Mouse (Mus musculus) A20 (cell line): ENCODE data around the gene Npas4.

Experiments
- DNase-seq: peaks from one replicate; pipeline ENCODE4 v3.0.0-alpha.2; 2011; ENCODE audit warnings: low read depth, low spot score

The Npas4 gene

DNA sequence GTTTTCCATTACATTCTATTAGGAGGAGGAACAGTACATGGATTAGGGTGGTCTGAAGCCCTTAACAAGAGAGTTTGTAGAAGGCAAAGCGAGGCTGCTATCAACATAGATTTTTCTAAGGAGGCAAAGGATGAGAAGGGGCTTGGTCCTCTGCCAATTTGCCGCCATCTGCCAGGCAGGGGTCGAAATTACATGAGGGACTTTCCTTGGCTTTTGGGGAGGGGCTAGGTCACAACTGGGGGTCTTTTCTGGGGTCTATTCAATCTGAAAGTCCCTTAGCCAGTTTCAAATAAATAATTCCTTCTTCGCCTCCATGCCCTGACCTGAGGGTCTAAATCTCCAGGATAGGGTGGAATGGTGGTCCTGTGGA is at the start of gene Npas4:
Gene Npas4 (minus strand): TSS at position 61 of the 370 bp plus-strand sequence.
- DNase-seq, result no peak

DNA sequence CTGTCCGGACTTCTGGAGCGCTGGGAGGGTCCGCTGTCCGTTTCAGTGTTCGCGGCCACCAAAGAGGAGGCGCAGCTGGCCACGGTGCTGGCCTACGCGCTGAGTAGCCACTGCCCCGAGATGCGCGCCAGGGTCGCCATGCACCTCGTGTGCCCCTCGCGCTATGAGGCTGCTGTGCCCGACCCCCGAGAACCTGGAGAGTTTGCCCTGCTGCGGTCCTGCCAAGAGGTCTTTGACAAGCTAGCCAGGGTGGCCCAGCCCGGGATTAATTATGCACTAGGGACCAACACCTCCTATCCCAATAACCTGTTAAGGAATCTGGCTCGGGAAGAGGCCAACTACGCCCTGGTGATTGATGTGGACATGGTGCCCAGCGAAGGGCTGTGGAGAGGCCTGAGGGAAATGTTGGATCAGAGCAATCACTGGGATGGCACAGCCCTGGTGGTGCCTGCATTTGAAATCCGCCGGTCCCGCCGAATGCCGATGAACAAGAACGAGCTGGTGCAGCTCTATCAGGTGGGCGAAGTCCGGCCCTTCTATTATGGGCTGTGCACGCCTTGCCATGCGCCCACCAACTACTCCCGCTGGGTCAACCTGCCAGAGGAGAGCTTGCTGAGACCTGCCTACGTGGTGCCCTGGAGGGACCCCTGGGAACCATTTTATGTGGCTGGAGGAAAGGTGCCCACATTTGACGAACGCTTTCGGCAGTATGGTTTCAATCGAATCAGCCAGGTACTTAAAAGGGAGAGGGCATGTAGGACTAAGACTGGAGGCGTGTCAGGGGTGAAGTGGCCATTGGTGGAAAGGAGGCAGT is 49.4 kb upstream of the Npas4 start:
- no peak for DNase-seq

- peak; percentile 94 for DNase-seq
These were observed 48.6 kb upstream of the Npas4 start, which contains the start of the genes B4gat1 and AC124502.3 for GRCm38 (mm10) chr19:5038709-5039156. Gene B4gat1 (plus strand): TSS chr19:5038826. Gene AC124502.3 (plus strand): TSS chr19:5038891.

DNA sequence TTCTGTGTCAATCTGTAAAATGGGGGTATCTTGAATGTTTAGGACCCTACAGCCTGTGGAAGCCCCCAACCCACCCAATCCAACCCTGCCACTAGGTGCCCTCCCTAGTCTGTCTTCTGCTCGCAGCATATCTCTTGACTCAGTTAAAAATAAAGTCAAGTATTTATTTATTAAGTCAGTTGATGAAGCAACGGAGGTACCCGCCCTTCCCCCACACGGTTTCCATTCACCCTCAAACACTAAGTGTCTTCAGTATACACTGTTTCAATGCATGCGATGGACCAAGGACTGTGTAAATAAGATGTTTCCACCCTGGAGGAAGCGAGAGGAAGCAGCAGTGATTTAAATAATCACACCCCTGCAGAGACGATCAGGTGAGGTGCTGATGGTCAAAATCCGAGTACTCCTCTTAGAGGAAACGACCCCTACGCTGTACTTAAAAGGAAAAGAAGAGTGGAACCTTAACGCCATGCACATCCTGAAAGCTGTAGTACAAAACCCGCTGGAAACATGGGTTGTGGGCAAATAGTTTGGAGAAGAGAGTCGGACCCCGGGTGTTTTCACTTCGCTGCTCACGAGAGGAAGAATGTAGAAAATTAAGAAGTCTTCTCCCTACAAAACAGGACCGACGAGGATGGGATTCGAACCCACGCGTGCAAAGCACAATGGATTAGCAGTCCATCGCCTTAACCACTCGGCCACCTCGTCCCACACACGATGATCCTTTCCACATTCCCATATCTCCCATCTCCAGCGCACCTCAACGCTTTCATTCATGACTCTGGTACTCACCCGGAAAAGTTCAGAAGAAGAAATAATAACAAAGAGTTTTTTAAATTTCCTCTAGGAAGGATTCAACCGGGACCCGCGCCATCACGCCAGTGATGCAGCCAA is 47.8 kb upstream of the Npas4 start:
- DNase-seq, result peak; percentile 79

DNA sequence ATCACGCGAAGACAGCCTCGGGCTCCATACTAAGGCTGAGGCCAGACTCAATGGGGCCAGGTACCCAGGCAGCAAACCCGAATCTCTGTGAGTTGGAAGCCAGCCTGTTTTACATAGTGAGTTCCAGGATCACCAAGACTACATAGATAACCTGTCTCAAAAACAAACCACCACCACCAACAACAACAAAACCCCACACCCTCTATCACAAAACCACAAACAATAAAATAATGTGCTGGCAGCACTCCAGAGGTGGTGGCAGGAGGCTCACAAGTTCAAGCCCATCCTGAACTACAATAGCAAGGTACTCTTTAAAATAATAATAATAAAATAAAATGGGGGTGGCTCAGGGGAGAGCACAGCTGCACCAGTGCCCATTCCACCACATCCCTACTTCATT is 46.5 kb upstream of the Npas4 start:
- DNase-seq, result no peak

- no peak for DNase-seq
These were observed 42.6 kb upstream of the Npas4 start for GRCm38 (mm10) chr19:5032686-5033085.

DNA sequence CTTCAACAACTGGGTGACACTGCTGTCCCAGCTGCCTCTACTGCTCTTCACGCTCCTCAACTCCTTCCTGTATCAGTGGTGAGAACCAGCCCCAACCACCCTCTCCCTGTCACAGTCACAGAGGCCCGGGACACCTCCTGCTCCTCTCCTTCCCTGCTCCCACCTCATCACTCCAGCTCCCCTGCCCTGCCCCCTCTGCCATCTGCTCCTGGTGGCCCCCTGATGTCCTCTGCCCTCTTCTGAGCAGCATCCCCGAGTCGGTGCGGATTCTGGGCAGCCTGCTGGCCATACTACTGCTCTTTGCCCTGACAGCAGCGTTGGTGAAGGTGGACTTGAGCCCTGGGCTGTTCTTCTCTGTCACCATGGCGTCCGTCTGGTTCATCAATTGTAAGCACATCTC is 36.0 kb upstream of the Npas4 start:
- no peak for DNase-seq

DNA sequence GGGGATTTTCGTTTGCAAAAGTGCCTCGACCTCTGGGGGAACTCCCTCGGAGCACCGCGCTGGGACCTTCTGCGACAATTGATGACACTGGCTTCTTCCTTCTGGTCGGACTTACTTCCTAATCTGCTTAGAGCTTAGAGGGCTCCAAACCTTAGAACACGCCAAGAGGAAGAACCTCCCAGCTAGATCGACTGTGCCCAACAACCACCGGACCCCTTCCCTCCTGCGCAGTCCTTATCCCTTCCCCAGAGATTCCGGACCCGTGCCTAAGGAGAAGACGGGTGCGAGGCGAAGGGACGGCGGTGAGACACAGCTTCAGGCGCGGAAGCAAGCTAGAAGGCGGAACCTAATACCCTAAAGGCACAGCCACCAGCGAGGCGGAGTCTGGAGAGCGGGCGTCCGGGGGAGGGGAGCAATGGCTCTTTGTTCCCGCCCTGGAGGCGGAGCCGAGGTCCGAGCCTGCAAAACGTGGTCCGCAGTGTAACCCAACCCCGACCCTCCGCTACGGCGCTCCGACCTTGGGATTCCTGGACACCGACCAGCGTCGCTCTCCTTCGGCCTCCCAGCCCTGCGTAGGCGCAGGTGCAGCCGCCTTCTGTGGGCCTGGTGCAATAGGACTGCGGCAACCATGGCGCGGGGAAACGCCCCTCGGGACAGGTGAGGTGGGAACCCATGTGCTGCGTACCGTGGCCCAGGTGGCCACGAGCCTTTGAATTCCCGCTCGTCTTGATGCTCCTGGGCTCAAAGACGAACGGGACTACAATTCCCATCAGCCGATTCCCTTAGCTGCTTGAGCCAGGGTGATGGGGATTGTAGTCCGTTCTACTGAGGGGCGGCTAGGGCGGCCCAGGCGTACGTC is 33.7 kb upstream of the Npas4 start, which contains the start of gene Slc29a2:
Gene Slc29a2 (plus strand): TSS at position 240 of the 859 bp plus-strand sequence.
- peak; percentile 94 for DNase-seq

DNA sequence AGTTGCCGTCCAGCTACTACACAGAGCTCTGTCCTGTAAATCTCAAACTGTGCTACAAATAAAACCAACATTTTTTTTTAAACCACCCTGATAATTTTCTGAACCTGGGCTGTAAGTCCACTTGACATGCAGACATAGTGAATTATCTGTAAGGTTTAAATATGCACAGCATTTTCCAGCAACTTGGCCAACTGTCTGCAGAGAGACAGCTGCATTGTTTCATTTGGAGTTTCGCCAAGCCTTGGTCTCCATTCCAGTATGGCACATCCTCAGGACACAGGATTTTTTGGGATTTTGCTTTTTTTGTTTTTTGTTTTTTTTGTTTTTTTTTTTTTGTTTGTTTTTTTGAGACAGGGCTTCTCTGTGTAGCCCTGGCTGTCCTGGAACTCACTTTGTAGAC is 31.3 kb upstream of the Npas4 start:
- DNase-seq, result no peak

- no peak for DNase-seq
These were observed 28.1 kb upstream of the Npas4 start for GRCm38 (mm10) chr19:5018191-5018590.

GRCm38 (mm10) chr19:5017611-5018010 is 27.5 kb upstream of the Npas4 start:
- no peak for DNase-seq

GRCm38 (mm10) chr19:5016782-5017181 is 26.7 kb upstream of the Npas4 start:
- peak; percentile 78 for DNase-seq

DNA sequence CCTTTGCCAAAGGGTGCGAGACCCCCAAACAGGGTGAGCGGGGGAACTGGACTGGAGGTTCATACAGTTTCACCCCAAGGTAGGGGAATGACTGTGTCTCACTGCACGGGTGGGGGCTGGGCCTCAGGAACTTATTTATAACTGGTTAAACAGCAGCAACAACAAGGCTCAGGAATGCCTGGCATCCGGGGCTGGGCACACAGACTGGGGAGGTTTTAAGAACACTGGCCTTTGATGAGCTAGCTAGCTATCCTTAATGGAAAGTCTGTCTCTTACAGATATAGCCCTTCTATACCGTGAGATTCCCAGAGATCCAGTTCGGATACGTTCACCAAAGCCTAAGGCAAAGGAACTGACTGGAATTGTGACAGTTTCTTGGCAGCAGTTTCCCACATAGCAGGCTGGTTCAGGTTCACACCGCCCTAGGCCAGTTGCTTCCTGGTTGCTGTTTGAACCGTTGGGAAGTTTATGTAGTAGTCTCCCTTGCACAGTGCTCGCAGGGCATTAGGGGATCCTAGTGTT is 26.2 kb upstream of the Npas4 start:
- no peak for DNase-seq

DNA sequence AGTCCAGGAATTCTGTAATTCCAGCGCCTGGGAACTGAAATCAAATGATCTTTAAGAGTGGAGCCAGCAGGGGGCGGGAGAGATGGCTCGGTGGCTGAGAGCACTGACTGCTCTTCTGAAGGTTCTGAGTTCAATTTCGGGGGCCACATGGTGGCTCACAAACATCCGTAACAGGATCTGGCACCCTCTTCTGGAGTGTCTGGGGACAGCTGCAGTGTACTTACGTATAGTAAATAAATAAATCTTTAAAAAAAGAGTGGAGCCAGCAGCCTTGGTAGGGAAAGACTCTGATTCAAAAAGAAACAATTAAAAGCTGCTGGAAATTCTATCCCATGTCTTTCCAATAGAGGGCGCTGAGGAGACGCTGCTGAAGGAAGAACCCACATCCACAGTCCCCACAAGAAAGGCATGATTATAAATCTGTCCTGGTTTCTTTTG is 24.9 kb upstream of the Npas4 start:
- DNase-seq, result peak; percentile 65

GRCm38 (mm10) chr19:5013138-5013537 is 23.0 kb upstream of the Npas4 start:
- no peak for DNase-seq

GRCm38 (mm10) chr19:5004925-5005324 is 14.8 kb upstream of the Npas4 start:
- no peak for DNase-seq

DNA sequence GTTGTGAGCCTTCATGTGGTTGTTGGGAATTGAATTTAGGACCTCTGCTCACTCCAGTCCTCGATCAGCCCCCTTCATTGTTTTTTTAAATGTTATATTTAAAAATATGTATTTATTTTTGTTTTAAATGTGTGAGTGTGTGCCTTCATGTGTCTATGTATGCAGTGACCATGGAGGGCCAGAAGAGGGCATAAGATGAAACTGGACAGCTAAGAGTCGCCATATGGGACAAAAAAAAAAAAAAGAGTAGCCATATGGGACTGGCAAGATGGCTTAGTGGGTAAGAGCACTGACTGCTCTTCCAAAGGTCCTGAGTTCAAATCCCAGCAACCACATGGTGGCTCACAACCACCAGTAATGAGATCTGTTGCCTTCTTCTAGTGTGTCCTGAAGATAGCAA is 13.5 kb upstream of the Npas4 start:
- peak; percentile 12 for DNase-seq

DNA sequence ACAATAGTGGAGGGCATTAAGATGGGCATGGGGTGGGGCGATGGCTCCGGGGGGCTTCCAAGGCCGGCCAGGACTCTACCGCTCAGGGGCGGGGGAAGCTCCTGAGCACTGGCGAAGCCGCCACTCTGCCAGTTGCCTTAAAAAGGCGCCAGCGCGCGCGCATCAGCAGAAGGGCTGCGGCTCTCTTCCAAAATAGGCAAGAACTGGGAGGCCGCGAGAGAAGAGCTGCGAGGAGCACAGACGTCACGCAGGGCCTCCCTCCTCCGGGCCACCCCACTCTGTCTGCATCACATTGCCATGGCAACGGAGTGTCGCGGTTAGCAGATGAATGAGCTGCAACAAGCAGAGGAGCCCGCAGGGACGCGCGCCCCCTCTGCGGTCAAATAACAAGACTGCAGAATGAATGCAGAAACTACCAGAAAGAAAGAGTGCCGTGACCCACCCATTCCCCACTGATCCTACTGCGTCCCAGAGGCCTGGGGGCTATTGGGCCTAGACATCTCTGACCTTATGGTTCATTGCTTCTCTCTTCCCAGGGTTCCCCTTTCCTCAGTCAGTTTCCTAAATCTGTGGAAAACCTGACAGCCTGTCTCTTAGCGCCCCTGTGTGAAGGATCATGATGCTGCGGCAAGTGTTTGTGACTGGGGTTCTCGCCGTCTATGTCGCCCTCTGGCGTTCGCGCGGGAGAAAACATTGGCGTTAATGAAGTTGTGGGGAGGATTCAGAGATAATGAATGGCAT is 11.7 kb upstream of the Npas4 start:
- peak; percentile 64 for DNase-seq

GRCm38 (mm10) chr19:4999445-5000140 is 9.5 kb upstream of the Npas4 start:
- no peak for DNase-seq

DNA sequence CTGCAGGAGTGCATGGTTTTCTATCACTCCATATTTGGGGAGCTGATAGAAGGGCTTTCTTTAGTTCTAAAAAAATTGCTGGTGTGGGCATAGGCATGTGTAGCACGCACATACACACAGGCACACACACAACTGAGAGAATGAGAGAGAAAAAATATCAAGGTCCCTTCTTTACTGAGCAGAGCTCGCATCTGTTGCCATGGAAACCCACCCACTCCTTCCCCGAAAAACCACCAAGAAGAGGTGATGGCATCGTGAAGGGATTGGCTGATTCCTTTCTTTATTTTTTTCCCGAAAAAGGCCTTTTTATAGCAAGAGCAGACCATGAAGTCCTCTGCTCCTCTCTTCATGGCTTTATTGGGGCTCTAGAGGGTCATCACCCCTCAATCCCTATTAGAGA is 3.9 kb upstream of the Npas4 start:
- no peak for DNase-seq
